Comparison of ENCODE assay signal across 13 mouse cellular contexts in the genomic region with DNA sequence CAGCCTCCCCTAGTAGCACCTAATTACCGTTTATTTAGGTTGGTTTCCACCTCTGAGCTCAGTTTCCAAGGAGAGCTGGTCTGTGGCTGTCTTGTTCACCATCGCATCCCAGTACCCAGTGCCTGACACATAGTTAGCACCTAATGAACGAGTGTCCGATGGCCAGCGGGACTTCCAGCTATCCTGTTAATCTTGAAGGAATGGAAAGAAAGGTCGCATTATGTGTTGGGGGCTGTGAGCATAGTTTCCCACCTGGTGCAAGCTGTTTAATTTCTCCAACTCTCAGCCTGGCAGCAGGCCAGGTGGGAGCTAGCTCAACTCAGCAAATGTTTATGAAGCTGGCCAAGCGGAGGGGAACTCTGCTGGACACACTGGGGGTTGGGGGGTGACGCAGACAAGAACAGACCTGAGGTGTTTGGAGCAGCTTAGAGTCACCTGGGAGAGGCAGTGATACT.
DNase-seq lines count a peak whose midpoint lies in the region; ATAC-seq lines count a peak whose summit lies in the region.
"Had no signal": no experiment of that assay in that cellular context is flagged by ENCODE, and none has a peak within 500 bp of the region (broad histone marks: within the 10 kb centered on the region; RNA-seq: fewer than 3 reads in every experiment).

No protein-coding gene starts in this region.

- no peak overlapping the region for H3K4me2 ChIP-seq in kidney, embryonic 14.5 days (replicated peaks; ENCODE audit: low read depth, low read length)
- H3K4me2 ChIP-seq in limb, embryonic 11.5 days (ENCODE audit: low read depth, severe bottlenecking): no peak overlapping the region
- H3K4me2 ChIP-seq in stomach, embryonic 14.5 days (replicated peaks; ENCODE audit: low read depth, low read length): 0 out of 2 replicates have a peak overlapping the region, but pooled peaks have one; percentile 3
- H3K4me2 ChIP-seq: neural tube, embryonic 13.5 days had no signal

- H3K27ac ChIP-seq in kidney, embryonic 14.5 days (ENCODE audit: low read depth, low read length): no peak overlapping the region
- no peak overlapping the region; the same call in 1 of the 2 replicates for H3K27ac ChIP-seq in limb, embryonic 11.5 days (replicated peaks; ENCODE audit: low read depth, low read length)
- peak overlapping the region; percentile 77; the same call in 1 of the 2 replicates for H3K27ac ChIP-seq in stomach, embryonic 14.5 days (ENCODE audit: low read length)
- H3K27ac ChIP-seq: midbrain, embryonic 10.5 days; neural tube, embryonic 13.5 days had no signal

- H3K36me3 ChIP-seq in kidney, embryonic 14.5 days (ENCODE audit: control insufficient read depth, insufficient read depth, low read length): no peaks in the 10 kb centered on the region
- no peaks in the 10 kb centered on the region for H3K36me3 ChIP-seq in limb, embryonic 11.5 days (ENCODE audit: control insufficient read depth, insufficient read depth, low read length)
- no peaks in the 10 kb centered on the region for H3K36me3 ChIP-seq in stomach, embryonic 14.5 days (ENCODE audit: control insufficient read depth, insufficient read depth, low read length)
- H3K36me3 ChIP-seq: midbrain, embryonic 10.5 days; neural tube, embryonic 13.5 days had no signal

- H3K4me3 ChIP-seq in kidney, embryonic 14.5 days (ENCODE audit: low read length): no peak overlapping the region
- H3K4me3 ChIP-seq in limb, embryonic 11.5 days (ENCODE audit: low read depth, low read length): no peak overlapping the region
- H3K4me3 ChIP-seq in stomach, embryonic 14.5 days (ENCODE audit: low read depth, low read length): no peak overlapping the region
- H3K4me3 ChIP-seq: midbrain, embryonic 10.5 days; neural tube, embryonic 13.5 days had no signal

- 35% methylated on average over 8 of the region's 8 CpGs for WGBS in kidney, embryonic 14.5 days
- WGBS in limb, embryonic 11.5 days: 26% methylated on average over 8 of the region's 8 CpGs
- 24% methylated on average over 8 of the region's 8 CpGs for WGBS in stomach, embryonic 14.5 days

- peaks cover 8% of the 10 kb centered on the region; the same call in 1 of the 2 replicates for H3K4me1 ChIP-seq in kidney, embryonic 14.5 days (ENCODE audit: control insufficient read depth, insufficient read depth, low read length)
- peaks cover 14% of the 10 kb centered on the region for H3K4me1 ChIP-seq in limb, embryonic 11.5 days (ENCODE audit: control insufficient read depth, insufficient read depth, low read length)
- H3K4me1 ChIP-seq in stomach, embryonic 14.5 days (ENCODE audit: control insufficient read depth, insufficient read depth, low read length): peaks cover 15% of the 10 kb centered on the region; the same call in 1 of the 2 replicates
- H3K4me1 ChIP-seq: midbrain, embryonic 10.5 days had no signal

- ATAC-seq in kidney, embryonic 14.5 days (ENCODE audit: low FRiP score, low TSS enrichment): 0 out of 2 replicates have a peak, but pooled peaks have one; percentile 46
- peak; percentile 55; the same call in 1 of the 2 replicates for ATAC-seq in limb, embryonic 11.5 days (ENCODE audit: insufficient number of reproducible peaks, low FRiP score, low TSS enrichment, low read depth)
- ATAC-seq in stomach, embryonic 14.5 days (ENCODE audit: insufficient number of reproducible peaks, insufficient read depth, low FRiP score, low read depth): peak; percentile 11; the same call in 1 of the 2 replicates
- ATAC-seq in megakaryocyte-erythroid progenitor cell, adult 5-6 weeks (replicated peaks; ENCODE audit: low FRiP score, low TSS enrichment, poor library complexity, severe bottlenecking): no peak

- H3K27me3 ChIP-seq in kidney, embryonic 14.5 days (ENCODE audit: control insufficient read depth, insufficient read depth, low read length): peaks cover 3% of the 10 kb centered on the region; the same call in 1 of the 2 replicates
- H3K27me3 ChIP-seq in limb, embryonic 11.5 days (ENCODE audit: control insufficient read depth, insufficient read depth, low read length): peaks cover 15% of the 10 kb centered on the region; the same call in 1 of the 2 replicates
- no peaks in the 10 kb centered on the region for H3K27me3 ChIP-seq in stomach, embryonic 14.5 days (ENCODE audit: control insufficient read depth, insufficient read depth, low read length)
- H3K27me3 ChIP-seq: CH12.LX; neural tube, embryonic 13.5 days had no signal

- no peak overlapping the region for H3K9ac ChIP-seq in kidney, embryonic 14.5 days (ENCODE audit: low read depth, low read length)
- no peak overlapping the region for H3K9ac ChIP-seq in limb, embryonic 11.5 days (ENCODE audit: low read length)
- H3K9ac ChIP-seq in stomach, embryonic 14.5 days (replicated peaks; ENCODE audit: low read depth, low read length): no peak overlapping the region
- H3K9ac ChIP-seq: neural tube, embryonic 13.5 days had no signal

- DNase-seq in kidney, adult 11 months: no peak
- DNase-seq in lung, postnatal 10 days: peak; percentile 14
- DNase-seq in lung, adult 18-20 months: no peak
- peak; percentile 56 for DNase-seq in limb, embryonic 11.5 days (ENCODE audit: low spot score)
- DNase-seq: adrenal gland, adult 2 months; retina, postnatal 1 day; thymus, adult 18-20 months had no signal

- H3K9me3 ChIP-seq in kidney, embryonic 14.5 days (ENCODE audit: control insufficient read depth, low read length): no peaks in the 10 kb centered on the region
- no peaks in the 10 kb centered on the region for H3K9me3 ChIP-seq in limb, embryonic 11.5 days (ENCODE audit: control insufficient read depth, low read length)
- H3K9me3 ChIP-seq in stomach, embryonic 14.5 days (ENCODE audit: control insufficient read depth, low read depth, low read length): no peaks in the 10 kb centered on the region
- H3K9me3 ChIP-seq: midbrain, embryonic 10.5 days; neural tube, embryonic 13.5 days had no signal

Comparison
In these comparisons a context has a peak if more than half of its experiments do, and no peak if none do; other contexts are left out.
1. DNase-seq: peak in lung, postnatal 10 days (single experiment) and limb, embryonic 11.5 days (single experiment); none in kidney, adult 11 months (single experiment) and lung, adult 18-20 months (0 of 2).